Mouse (Mus musculus) liver, postnatal 0 days (tissue): Measurements from ENCODE around the gene Slc22a13.

Experiments
- CTCF ChIP-seq: sonication (generic); IDR thresholded peaks from 2 replicates; pipeline ENCODE4 v1.5.1; 2016; ENCODE audit warnings: antibody characterized with exemption, low read depth
- EP300 ChIP-seq: IDR thresholded peaks from 2 replicates; pipeline ENCODE4 v1.6.1; 2016; ENCODE audit warnings: antibody characterized with exemption, low read depth, mild to moderate bottlenecking

GRCm38 (mm10) chr9:119143372-119143771 is 65.5 kb downstream of the Slc22a13 start:
- TF ChIP-seq CTCF (peak; percentile 28), EP300 (no peak)
